Mouse (Mus musculus): ENCODE results near the gene Sorcs1. TPM values are rescaled to one million over a fixed set of nuclear protein-coding genes. Genes with fewer than 3 reads are reported as not detected.

Sorcs1 gene
- total RNA-seq, 2 experiments from 2014 or later, result 0.27 to 0.43 TPM

DNA sequence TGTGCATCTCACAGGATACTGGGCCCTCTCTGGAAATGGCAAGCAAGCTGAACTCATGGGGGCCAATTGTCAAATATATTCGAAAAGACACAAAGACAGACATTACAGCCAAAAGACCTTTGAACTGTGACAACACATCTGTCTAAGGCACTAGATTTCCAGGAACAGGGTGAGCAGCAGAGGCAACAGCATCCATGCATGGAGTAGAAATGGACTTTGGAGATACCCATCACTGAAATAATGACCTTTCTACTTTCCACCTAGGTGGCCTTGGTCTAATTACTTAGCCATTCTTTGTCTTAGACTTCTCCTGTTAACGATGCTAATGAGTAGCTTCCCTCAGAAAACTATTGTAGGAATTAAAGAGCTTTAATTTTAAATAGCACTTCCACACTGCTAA lies 371.4 kb downstream of the Sorcs1 start:
- intact Hi-C loops (cut with DNase I), result no loop called here
- no peak for DNase-seq

DNA sequence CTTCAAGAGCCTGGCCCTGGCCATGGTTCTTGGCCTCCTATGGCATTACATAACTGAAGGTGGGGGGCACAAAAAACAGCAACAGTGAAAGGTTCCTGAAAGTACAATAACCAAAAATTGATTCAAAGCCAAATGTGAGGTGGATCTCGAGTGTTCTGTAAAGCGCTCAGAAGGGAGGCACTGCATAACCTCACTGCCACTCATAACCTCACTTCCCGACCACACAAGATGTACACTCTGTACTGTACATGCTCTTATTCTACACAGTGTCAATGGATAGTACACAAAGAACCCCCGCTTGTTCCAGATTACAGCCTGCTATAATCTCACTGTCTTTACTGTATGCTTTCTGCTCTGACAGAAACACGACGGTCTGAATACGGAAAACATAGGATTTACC lies 384.2 kb downstream of the Sorcs1 start:
- DNase-seq, result no peak
- intact Hi-C loops (cut with DNase I), result no loop called here

DNA sequence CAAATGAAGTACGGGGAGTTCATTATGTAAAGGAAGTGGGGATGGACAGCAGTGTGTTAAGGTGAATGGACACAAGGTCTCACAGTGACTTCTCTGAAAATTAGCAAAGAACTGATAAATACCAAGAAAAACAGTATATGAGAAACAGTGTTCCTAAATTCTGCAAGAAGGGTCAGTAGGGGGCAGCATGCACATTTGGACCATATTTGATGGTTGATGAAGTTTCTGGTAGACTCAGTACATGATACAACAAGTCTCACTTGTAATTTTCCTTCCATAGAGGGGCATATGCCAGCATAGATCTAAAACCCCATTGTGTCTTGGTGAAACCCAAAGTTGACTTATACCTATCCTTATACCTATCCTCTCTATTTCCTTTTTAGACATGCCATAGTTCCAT lies 414.0 kb downstream of the Sorcs1 start:
- DNase-seq, result peak in 1 of 2 experiments; percentile 31
- intact Hi-C loops (cut with DNase I), result no loop called here

DNA sequence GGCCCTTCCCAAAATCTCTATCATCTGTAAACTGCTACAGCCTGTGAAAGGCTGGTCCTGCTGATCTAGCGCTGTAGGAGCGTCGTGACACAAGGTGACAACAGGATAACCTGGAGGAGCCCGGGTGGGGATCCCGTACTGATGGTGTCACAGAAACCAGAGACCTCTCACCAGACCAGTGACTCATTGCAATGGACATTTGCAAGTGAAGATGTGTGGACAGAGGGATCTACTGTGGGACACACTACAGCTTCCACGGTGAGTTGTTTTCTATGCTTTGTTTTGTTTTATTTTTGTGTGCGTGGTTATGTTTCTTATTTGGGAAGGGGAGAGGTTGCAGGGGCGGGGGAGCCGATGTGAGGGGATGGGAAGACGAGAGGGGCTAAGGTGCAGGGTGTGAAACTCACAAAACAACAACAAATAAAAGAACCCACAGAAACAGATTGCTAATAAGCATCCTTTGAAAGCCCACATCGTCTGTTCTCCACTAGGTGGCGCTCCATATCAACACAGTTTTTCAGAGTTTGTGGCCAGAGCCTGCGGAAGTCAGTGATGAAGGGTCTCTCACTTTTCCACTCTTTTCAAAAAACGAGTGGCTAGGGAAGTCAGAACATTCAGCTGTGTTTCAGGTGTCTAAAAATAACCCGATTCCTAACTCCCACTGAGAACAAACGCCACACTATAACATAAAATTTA lies 419.6 kb downstream of the Sorcs1 start:
- intact Hi-C loops (cut with DNase I), result loop anchor here (2.0 to 10.0 kb wide), 2 partner anchors 166 to 942 kb away; no protein-coding TSS in a partner anchor
- peak; percentile 38 to 66 for DNase-seq

DNA sequence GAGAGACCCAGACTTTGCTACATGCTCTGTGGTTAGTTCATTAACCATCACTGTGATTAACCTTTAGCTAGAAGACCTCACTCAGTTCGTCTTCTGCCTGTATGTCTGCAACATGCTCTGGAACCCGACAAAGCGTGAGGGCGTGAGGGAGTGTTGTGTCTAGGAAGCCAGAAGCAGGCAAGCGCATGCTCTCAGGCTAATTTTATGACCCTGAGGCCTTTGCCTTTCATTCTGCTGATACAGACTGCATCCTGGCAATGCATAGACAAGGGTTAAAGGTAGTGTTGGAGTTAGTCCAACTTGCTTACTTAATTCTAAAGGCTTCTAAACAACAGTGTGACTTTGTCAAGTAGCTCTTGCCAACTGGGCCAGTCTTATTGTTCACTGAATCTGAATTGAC lies 458.0 kb downstream of the Sorcs1 start:
- intact Hi-C loops (cut with DNase I), result no loop called here
- no peak for DNase-seq

DNA sequence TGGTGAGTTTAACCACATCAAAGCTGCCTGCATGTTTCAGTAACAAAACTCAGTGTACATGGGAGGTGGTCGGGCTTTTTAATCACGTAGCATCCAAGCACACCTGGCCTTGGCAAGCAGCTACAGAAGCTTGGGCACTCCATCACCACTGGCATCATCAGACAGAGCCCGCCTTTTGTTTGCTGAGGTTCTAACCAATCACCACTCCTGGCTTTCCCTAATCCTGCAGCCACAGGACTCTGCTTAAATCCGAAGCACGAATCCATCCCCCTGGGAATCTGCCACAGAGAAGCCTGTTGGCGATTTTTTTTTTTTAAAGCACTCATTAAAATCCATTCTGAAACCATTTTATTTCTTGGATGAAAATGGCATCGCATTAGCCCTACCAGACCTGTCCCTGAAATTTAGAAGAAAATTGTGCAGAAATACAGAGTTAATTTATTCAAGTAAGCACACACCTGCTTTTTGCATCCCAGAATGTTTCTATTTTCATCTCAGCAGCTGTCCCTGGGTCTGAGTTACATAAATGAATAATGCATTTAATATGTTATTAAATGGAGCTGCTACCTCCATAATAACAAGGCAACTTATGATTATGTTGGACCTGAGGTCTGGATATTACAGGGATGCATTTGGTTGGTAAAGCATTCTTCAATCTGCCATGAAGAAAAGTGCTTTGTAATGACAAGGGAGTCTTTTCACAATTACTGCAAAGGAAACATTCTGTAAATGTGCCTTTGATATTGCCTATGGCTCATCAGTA lies 463.8 kb downstream of the Sorcs1 start:
- intact Hi-C loops (cut with DNase I), result no loop called here
- no peak for DNase-seq

DNA sequence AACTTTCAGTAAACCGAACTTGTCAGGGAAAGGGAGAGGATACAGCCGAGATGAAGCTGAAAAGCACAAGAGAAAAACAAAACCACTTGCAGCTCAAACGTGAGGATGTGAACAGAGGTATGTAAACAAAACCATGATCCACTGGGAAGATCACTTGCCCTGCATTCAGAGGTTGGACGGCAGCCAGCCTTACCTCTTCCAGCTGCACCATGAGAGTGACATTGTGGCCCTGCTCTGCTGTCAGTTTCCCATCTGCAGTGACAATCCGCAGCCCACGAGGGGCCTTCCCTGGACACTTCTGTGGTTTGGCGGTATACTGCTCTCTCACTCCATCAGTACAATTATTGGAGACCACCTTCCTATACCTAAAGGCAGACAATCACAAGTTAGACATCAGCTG lies 468.0 kb downstream of the Sorcs1 start:
- DNase-seq, result no peak
- intact Hi-C loops (cut with DNase I), result no loop called here

DNA sequence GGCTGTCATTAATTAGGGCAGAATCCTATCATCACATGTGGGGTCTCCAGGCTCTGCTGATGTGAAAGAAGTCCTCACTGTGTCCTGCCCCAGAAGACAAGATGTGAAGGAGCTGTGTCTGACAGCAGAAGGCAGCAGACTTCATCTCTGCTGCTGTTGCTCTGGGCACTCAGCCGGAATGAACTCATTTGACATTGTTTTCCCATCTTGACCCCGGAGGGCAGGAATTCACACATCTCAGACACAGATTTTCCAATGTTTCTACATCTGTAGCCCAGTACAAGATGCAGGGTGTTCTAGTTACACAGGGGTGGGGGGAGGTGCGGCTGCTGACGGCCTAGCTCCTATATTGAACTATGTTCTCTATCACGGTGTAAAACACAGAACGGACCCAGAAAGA lies 474.1 kb downstream of the Sorcs1 start:
- DNase-seq, result peak in 1 of 2 experiments; percentile 15
- intact Hi-C loops (cut with DNase I), result no loop called here

DNA sequence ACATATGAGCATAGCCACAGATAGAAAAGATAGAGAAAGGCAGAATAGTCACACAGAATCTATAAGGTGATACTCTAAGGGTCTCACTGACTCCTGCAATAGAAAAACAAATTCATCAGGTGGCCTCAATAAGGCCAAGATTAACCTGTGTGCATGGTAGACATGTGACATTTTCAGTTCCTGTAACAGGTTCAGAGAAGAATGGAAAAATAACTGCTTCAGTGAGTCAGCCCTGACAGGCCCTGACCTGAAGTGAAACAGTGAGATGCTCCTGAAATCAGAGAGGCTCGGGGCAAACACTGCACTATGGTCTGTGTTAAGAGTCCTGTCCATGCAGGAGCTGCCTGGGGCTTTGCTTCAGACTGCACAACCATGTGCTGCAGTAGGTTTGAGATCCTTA lies 481.9 kb downstream of the Sorcs1 start:
- intact Hi-C loops (cut with DNase I), result no loop called here

DNA sequence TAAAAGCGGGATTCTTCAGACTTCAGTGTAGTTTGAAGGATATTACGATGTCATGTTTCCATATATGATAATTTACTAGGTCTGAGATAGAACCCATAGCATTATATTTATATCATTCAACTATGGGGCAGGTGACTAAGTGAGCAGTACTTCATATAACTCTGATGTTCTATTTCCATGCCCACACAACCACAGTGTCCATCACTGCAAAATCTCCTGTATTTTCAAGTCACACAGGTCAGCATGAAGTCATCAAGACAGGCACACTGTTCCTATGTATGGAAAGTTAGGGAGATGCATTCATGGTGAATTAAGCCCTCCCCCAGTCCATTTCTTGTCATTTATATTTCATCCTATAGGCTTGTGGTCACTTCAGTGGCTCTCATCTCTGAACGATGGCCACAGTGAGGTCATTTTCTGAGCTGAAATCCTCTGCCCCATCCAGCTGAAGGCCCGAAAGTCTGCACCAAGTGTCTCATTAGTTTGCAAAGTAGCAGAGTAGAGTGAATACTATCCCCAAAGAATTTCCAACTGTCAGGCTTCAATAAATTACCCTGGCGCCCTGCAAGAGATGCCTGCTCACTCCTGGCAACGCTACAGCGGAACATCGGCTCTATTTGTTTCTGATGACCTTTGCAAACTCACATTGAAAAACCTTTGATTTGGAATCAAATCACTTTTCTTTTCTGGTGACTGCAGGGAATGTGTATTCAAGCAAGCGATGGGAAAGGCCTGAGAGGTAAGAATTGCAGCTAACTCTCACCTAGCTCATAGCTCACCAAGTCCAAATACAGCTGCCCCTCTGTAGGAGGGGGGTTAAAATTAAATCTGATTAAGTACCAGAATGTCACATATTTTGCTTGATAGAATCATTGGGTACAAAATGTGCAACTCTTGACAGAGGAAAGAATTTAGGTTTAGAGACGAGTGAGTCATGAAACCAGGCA lies 492.4 kb downstream of the Sorcs1 start:
- no peak for DNase-seq
- intact Hi-C loops (cut with DNase I), result no loop called here

More for the DNA sequence above, 481.9 kb downstream of the Sorcs1 start:
- no peak for DNase-seq

DNA sequence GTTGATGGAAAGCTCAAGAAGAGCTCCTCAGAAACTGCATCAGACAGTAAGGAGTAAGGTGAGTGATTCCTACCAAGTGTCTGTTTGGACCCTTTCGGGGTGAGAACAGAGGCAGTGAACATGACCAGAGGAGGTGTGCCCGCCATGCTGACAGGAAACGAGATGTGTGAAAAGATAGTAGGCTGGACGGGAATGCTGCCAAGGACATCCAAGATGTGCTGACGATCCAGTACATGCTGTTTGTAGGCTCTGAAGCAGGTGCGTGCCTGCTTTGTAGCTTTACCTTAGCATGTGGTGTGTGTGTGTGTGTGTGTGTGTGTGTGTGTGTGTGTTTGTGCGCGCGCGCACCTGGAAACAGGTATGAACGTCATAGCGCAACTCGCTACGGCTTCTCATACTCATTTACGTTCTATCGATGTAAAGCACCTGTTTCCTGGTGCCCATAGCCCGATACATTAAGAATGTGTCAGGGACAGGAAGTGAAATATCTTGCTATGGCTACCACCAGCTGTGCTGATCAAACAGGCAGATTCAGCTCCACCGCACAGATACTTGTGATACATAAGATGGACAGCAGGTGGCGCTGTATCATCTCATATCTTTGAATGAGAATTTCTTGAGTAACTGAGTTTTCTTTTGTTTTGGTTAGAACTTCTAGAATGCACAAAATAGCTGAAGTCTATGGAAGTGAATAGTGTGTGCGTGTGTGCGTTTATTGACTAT lies 493.4 kb downstream of the Sorcs1 start:
- peak; percentile 23 to 61 for DNase-seq
- intact Hi-C loops (cut with DNase I), result no loop called here

DNA sequence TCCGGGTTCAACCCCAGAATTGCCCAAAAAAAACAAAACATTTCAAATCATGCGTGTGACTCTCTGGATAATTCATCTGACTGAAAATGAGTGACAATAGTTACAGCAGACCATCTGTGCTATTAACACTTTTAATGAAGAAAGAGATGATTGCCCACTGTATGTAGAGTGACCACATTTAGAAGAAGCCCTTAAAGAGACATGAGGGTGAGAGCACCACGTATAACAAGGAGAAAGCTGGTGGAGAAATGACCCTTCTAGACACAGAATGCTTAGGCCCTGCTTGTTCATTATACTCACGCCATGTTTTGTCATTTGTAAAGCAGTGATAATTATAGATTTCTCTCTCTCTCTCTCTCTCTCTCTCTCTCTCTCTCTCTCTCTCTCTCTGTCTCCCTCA lies 499.6 kb downstream of the Sorcs1 start:
- intact Hi-C loops (cut with DNase I), result no loop called here
- no peak for DNase-seq

DNA sequence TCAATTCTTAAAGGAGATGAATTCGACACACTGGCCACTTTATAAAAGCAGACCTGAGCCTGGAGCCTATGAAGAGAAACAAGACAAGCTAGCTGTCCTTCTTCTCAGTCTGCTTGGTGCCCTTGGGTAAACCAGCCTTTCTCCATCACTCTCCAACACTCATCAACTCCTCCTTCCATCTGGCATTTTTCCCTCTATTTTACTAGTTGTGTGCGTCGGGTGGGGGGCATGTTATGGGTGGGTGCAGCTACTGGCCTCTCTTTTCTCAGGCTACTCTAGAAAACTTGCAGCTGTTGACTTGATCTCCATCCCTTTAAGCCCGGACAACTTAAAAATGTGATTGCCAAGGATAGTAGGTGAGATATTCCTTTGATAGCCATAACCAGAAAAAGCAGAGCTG lies 500.3 kb downstream of the Sorcs1 start:
- intact Hi-C loops (cut with DNase I), result no loop called here
- no peak for DNase-seq

DNA sequence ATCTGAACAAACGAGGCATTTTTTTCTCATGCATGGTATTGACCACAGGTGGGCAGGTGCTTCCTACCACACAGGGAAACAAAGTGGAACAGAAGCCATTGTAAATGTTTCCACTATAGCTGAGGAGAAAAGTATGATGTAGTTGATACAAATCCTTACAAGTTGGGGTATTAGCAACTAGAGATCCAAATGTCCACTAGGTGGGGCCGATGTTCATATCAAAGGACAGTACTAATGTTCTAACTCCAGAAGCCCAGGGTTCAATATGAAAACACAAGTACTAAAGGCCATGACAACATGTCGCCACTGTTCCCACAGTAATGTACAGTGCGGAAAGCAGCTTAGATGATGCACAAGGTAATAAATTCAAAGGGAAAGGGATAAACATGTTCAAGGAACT lies 506.6 kb downstream of the Sorcs1 start:
- DNase-seq, result no peak
- intact Hi-C loops (cut with DNase I), result no loop called here

DNA sequence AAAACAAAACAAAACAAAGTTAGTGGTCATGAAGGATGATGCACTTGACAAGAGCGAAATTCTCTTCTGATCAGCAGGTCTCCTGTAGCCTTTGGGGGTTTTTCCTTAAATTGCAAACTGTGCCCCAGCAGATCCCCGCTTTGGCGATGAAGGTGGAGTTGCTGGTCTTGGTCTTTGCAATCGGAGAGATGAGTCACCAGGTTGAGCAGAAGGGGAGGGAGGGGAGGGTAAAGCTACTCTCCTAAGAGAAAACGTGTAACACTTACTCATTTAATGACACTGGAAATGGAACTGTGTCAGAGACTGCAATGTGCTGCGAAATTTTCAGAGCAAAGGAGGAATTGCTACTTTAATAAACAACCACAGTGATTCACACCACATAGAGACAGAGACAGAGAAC lies 527.3 kb downstream of the Sorcs1 start:
- intact Hi-C loops (cut with DNase I), result no loop called here
- no peak for DNase-seq

DNA sequence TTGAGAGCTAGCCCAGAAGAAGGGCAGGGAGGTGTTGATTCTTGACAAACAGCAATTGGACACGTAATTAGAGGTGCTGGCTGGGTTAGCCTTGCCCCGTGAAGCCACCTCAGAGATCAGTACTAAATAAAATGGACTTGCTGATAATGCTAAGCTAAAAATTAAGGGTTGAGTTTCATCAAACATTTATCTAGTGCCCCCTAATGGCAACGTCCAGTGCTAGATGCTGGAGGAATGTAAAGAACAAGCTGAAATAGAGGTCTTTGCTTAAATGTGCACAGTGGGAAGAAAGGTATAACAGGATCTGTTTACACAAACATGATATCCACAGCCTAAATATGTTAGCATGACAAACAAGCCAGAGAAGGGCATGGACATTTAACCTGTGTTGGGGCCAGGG lies 532.5 kb downstream of the Sorcs1 start:
- DNase-seq, result no peak
- intact Hi-C loops (cut with DNase I), result no loop called here

DNA sequence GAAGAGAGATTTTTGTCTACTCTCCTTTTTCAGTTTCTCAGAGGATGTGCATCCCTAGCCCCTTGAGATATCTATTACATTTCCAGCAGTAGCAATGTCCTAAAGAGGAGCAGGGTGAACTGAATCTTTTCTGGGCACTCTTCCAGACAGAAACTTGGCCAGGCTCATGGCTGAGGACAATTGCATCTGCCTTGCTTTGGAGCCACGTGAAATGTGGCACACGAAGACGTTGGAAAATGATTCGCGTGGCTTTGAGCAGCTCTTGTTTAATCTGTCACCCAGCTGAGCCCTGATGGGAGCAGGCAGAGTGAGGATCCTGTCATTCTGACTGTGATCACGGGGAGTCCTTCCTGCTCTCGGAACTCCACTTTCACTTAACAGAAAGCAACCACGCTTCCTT lies 536.6 kb downstream of the Sorcs1 start:
- intact Hi-C loops (cut with DNase I), result no loop called here
- peak in 1 of 2 experiments; percentile 26 for DNase-seq

DNA sequence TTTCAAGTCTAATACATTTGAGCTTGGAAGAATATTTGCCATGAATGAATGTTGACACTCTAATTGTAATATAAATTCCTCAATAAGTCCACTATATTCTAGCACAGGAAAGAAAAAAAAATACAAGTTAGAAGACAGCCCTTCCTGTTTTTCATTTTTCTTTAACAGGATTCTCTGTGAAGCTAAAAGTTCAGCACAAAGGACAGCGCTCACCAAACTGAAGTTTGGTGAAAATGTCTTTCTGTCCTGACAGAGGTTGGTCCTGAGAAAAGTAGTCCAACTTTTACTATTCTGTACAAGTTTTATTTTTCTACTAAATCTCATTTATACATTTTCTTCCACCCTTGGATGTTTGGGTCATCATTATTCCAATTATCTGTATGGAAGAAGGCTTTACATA lies 543.8 kb downstream of the Sorcs1 start:
- intact Hi-C loops (cut with DNase I), result no loop called here
- no peak for DNase-seq

DNA sequence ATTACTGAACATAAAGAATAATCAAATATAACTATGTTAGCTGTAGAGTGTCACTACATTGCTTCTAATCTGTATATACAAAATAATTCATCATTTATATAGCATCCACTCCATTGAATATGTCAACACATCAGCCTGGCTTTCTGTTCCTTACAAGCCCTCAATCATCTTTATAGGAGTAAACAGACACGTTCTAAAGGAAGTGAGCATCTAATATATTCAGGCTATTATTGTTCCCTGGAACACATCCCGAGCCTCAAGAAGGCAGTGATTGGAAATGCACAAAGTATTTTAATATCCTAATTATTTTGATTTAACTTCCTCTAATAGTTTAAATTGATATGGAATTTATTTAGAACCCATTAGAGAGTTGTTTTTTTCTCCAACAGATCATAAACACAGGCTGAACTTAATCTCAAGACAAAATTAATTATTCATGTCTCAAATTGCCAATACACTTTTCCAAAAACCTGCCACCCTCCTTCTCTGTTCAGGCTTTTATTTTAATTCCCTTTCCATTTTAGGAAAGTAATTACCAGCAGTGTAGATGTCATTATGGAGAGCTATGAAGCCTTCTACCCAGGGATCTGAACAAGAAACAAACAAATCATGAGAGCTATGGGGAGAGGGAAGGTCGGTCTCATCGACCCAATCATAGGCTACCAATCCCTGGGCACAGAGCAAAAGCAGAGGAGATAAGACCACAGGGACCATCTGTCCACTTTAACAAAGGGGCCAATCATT lies 572.4 kb downstream of the Sorcs1 start:
- no peak for DNase-seq
- intact Hi-C loops (cut with DNase I), result no loop called here
